Mouse (Mus musculus): ENCODE measurements at regions not wholly inside any gene's neighbourhood (a gene's known extent, or its start where the extent isn't known, plus 50 kb on each side); places are given as distances from the start of the nearest gene placed in this dataset.

DNA sequence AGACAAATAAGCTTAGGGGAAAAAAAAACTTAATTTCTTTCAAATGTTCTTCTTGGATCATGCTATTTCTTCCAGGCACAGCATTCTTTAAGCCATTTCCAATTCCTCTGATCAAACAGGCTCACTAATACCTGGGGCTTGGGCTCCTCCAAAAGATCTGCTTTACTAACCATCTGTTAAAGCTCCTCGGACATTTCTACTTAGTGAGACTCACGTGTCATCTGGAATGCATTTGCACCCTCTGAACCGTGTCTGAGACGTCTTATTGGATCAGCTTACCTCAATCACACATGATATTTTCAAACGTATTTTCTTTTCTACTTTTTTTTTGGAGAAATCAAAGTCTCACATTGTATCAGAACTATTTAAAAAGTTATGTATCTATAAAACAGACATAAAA, 132.4 kb downstream of the Npr3 start:
- Histone ChIP-seq H3K27ac (no peak overlapping the region), H3K36me3 (no peaks in the 10 kb centered on the region), H3K4me3 (no peak overlapping the region), H3K9ac (no peak overlapping the region), H3K4me2 (replicated peaks) (no peak overlapping the region), H3K27me3 (no peaks in the 10 kb centered on the region), H3K4me1 (peaks cover 4% of the 10 kb centered on the region; the same call in 1 of the 2 replicates), H3K9me3 (no peaks in the 10 kb centered on the region)
- WGBS, result 13% methylated on average over 5 of the region's 5 CpGs
- no peak for ATAC-seq (ENCODE audit: insufficient number of reproducible peaks, insufficient read depth, low FRiP score, low TSS enrichment)

DNA sequence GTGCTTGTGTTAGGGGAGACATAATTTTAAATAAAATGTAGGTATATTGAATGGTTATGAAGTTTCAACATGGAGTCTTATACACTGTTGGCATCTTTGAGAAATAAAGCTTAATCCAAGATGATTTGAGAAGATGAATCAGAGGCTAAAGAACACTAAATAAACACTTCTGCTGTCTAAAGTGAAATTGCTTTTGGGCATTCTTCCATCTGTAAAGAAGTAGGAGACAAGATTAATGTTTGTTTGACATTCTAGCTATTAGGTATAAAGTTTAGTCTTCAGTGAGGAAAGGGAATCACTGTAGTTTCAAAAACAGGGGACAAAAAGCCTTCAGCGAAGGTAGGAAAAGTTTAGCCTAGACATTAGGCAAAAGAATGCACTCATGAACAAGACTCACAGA, 136.5 kb downstream of the Npr3 start:
- WGBS, result 90% methylated on average over 1 of the region's 1 CpGs
- Histone ChIP-seq H3K27ac (no peak overlapping the region), H3K9me3 (no peaks in the 10 kb centered on the region), H3K9ac (no peak overlapping the region), H3K36me3 (no peaks in the 10 kb centered on the region), H3K4me3 (no peak overlapping the region), H3K4me2 (replicated peaks) (no peak overlapping the region), H3K4me1 (peaks cover 4% of the 10 kb centered on the region; the same call in 1 of the 2 replicates), H3K27me3 (no peaks in the 10 kb centered on the region)
- ATAC-seq (ENCODE audit: insufficient number of reproducible peaks, insufficient read depth, low FRiP score, low TSS enrichment), result no peak

DNA sequence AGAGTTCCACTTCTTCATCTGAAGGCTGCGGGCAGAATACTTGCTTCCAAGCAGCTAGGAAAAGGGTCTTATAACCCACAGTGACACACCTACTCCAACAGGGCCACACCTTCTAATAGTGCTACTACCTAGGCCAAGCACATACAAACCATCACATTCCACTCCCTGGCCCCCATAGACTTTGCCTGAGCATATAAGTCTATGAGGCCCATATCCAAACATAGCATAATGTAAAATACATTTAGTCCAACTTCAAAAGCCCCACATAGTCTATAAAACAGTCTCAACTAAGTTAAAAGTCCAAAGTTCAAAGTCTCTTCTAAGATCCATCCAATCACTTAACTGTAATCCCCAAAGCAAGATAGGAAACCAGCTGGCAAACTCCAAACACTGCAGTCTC, 149.1 kb downstream of the Npr3 start:
- H3K4me1 ChIP-seq, result no peaks in the 10 kb centered on the region
- H3K4me3 ChIP-seq, result no peak overlapping the region
- no peak overlapping the region for H3K9ac ChIP-seq
- ATAC-seq (ENCODE audit: insufficient number of reproducible peaks, insufficient read depth, low FRiP score, low TSS enrichment), result no peak
- no peak overlapping the region for H3K27ac ChIP-seq
- H3K27me3 ChIP-seq, result no peaks in the 10 kb centered on the region
- no peaks in the 10 kb centered on the region for H3K36me3 ChIP-seq
- H3K4me2 ChIP-seq (replicated peaks), result no peak overlapping the region
- WGBS, result 84% methylated on average over 1 of the region's 1 CpGs
- no peaks in the 10 kb centered on the region for H3K9me3 ChIP-seq

DNA sequence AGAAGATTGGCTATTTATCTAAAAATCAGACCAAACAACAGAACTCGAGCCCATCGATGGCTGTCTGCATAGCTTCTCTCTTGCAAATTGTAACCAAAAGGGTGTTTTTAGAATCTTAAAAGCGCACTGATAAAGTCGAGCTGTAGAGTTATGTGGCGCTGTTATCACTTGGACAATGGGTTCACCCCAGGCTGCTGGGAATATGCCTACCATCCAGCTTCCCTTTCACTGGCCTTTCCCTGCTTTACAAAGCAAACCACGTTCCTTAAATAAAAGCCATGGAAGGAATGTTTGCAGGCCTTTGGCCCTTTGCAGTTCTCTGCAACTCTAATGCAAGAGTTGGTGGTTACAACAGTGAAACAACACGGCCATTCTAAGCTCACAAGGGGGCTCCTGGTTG, 150.3 kb downstream of the Npr3 start:
- H3K27ac ChIP-seq, result no peak overlapping the region
- H3K4me2 ChIP-seq (replicated peaks), result no peak overlapping the region
- H3K36me3 ChIP-seq, result no peaks in the 10 kb centered on the region
- H3K27me3 ChIP-seq, result no peaks in the 10 kb centered on the region
- no peak for ATAC-seq (ENCODE audit: insufficient number of reproducible peaks, insufficient read depth, low FRiP score, low TSS enrichment)
- H3K9ac ChIP-seq, result no peak overlapping the region
- H3K4me1 ChIP-seq, result no peaks in the 10 kb centered on the region
- WGBS, result 79% methylated on average over 7 of the region's 7 CpGs
- H3K9me3 ChIP-seq, result no peaks in the 10 kb centered on the region
- H3K4me3 ChIP-seq, result no peak overlapping the region

DNA sequence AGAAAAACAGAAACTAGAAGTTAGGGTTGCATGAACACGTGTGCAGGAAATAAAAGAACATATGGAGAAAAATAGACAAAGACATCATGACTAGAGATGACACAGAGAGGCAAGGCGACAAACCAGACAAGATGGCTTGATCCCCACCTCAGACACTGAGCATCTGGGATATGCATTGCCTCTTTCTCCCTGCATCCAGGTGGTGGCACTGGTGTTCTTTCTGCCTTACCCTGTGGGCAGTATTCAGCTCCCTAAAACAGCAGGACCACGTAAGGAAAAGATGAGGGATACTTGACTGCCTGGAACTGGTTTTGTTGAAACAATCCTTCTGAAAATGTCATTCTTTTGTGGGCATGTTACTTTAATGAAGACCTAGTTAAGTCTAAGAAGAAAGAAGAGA, 153.9 kb downstream of the Npr3 start:
- Histone ChIP-seq H3K4me2 (replicated peaks) (no peak overlapping the region), H3K36me3 (no peaks in the 10 kb centered on the region), H3K27me3 (no peaks in the 10 kb centered on the region), H3K27ac (no peak overlapping the region), H3K4me3 (no peak overlapping the region), H3K9me3 (no peaks in the 10 kb centered on the region), H3K4me1 (no peaks in the 10 kb centered on the region), H3K9ac (no peak overlapping the region)
- ATAC-seq (ENCODE audit: insufficient number of reproducible peaks, insufficient read depth, low FRiP score, low TSS enrichment), result no peak
- 17% methylated on average over 3 of the region's 3 CpGs for WGBS

DNA sequence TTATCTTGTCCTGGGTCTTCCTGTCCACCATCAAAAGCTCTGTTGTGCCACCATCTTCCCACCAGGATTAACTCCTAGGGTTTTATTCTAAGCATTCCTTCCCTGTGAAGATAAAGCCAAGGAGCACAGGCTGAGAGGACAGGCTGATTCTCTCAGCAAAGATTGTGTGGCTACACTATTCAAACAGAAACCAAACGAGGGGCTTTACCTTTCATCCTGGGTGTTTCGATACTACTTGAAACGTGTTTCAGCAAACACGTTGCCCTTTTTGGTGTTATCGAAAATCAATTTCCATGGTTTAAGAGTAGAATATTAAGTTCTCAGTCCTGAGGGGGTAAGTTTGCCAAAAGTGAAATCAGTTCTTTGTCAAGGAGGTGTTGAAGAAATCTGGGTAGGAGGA, 156.2 kb downstream of the Npr3 start:
- WGBS, result 63% methylated on average over 5 of the region's 5 CpGs
- H3K36me3 ChIP-seq, result no peaks in the 10 kb centered on the region
- no peaks in the 10 kb centered on the region for H3K4me1 ChIP-seq
- no peaks in the 10 kb centered on the region for H3K9me3 ChIP-seq
- H3K4me3 ChIP-seq, result no peak overlapping the region
- H3K27me3 ChIP-seq, result no peaks in the 10 kb centered on the region
- H3K27ac ChIP-seq, result no peak overlapping the region
- no peak overlapping the region for H3K9ac ChIP-seq
- no peak for ATAC-seq (ENCODE audit: insufficient number of reproducible peaks, insufficient read depth, low FRiP score, low TSS enrichment)
- H3K4me2 ChIP-seq (replicated peaks), result no peak overlapping the region

DNA sequence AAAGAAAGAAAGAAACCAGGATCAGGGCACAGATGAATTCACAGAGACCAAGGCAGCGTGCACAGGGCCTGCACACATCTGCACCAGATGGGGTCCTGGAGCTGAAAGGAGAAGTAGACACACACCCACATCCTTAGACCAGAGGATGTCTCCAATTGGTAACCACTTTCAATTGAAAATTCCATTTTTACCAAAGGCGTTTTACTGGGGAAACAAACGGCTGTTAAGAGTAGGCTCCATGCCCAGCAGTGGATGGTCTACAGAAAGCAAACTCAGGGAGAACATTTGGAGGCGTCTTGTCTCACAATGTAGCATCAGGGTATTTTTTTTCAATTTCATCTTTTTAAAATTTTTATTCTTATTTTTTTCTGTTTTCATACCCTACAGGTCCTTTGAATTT, 157.6 kb downstream of the Npr3 start:
- no peaks in the 10 kb centered on the region for H3K36me3 ChIP-seq
- no peak for ATAC-seq (ENCODE audit: insufficient number of reproducible peaks, insufficient read depth, low FRiP score, low TSS enrichment)
- H3K4me3 ChIP-seq, result no peak overlapping the region
- no peak overlapping the region for H3K9ac ChIP-seq
- no peaks in the 10 kb centered on the region for H3K9me3 ChIP-seq
- H3K27ac ChIP-seq, result no peak overlapping the region
- H3K4me2 ChIP-seq (replicated peaks), result no peak overlapping the region
- H3K4me1 ChIP-seq, result no peaks in the 10 kb centered on the region
- WGBS, result 81% methylated on average over 4 of the region's 4 CpGs
- no peaks in the 10 kb centered on the region for H3K27me3 ChIP-seq

DNA sequence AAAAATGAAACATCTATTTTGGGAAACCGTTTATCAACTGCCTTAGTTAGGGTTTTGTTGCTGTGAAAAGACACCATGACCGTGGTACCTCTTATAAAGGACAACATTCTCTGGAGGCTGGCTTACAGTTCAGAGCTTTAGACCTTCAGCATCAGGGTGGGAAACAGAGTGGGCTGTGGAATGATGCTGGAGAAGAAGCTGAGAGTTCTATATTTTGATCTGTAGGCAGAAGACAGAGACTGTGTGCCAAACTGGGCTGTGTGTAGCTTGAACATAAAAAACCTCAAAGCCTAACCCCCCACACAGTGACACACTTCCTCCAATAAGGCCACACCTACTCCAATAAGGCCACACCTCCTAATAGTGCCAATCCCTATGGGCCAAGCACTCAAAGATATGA, 158.8 kb downstream of the Npr3 start:
- H3K9ac ChIP-seq, result no peak overlapping the region
- H3K36me3 ChIP-seq, result no peaks in the 10 kb centered on the region
- no peak for ATAC-seq (ENCODE audit: insufficient number of reproducible peaks, insufficient read depth, low FRiP score, low TSS enrichment)
- no peak overlapping the region for H3K27ac ChIP-seq
- no peaks in the 10 kb centered on the region for H3K27me3 ChIP-seq
- H3K9me3 ChIP-seq, result no peaks in the 10 kb centered on the region
- WGBS, result 88% methylated on average over 2 of the region's 2 CpGs
- no peaks in the 10 kb centered on the region for H3K4me1 ChIP-seq
- no peak overlapping the region for H3K4me2 ChIP-seq (replicated peaks)
- no peak overlapping the region for H3K4me3 ChIP-seq

DNA sequence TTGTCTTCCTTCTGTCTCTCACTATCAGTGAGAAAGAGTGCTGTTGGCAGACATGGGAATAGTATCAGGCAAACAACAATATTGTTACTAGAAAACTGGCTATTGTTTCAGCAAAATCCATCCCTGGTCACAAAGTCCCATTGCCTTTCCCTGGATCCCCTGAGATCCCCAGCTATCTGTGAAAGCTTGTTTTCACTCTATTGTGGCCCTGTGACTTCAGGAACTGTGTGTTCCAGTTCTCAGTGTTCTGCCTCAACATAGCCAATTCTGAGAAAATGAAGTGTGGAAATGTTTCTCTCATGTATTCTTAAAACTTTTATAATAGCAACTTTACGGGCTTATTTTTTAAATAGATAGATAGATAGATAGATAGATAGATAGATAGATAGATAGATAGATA, 160.3 kb downstream of the Npr3 start:
- peaks cover 8% of the 10 kb centered on the region for H3K4me1 ChIP-seq
- no peak overlapping the region for H3K4me2 ChIP-seq (replicated peaks)
- H3K27ac ChIP-seq, result no peak overlapping the region
- no peaks in the 10 kb centered on the region for H3K27me3 ChIP-seq
- WGBS, result 88% methylated on average over 1 of the region's 1 CpGs
- H3K9ac ChIP-seq, result no peak overlapping the region
- H3K4me3 ChIP-seq, result no peak overlapping the region
- no peaks in the 10 kb centered on the region for H3K36me3 ChIP-seq
- no peak for ATAC-seq (ENCODE audit: insufficient number of reproducible peaks, insufficient read depth, low FRiP score, low TSS enrichment)
- no peaks in the 10 kb centered on the region for H3K9me3 ChIP-seq

DNA sequence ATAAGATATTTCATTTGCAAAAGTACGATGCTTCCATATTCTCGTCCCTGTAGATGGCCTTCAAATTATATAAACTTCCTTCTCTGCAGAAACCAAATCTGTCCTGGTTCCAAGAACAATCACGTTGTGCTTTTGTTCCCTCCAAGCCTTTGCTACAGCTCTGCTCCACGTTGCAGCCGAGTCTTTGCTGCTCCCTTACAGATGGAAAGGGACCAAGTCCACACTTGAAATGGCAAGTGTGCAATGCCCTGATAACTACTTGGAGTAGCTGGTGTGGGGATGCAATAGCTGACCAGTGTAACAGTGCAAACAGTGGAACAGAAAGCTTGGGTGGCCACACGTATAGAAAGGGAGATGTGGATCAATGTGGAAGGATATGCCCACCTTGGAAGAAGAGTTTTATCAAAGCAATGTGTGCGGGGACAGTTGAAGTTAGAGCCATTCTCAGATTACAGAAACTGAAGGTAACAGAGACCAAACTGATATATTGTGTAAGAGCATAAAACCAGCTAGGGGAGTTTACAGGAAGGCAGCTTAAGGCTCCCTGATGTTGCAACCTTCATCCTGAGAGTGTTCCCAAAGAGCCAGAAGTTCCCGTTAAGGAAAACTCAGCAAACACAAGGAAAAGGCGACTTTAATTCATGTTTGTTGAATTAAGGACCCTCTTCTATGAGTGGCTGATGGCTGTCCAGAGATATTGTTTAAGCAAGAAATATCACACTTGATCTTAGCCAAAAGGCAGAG, 161.3 kb downstream of the Npr3 start:
- WGBS, result 84% methylated on average over 9 of the region's 9 CpGs
- peaks cover 10% of the 10 kb centered on the region for H3K4me1 ChIP-seq
- H3K27me3 ChIP-seq, result no peaks in the 10 kb centered on the region
- no peak overlapping the region for H3K4me3 ChIP-seq
- H3K27ac ChIP-seq, result no peak overlapping the region
- H3K9me3 ChIP-seq, result no peaks in the 10 kb centered on the region
- no peaks in the 10 kb centered on the region for H3K36me3 ChIP-seq
- no peak overlapping the region for H3K4me2 ChIP-seq (replicated peaks)
- no peak overlapping the region for H3K9ac ChIP-seq
- ATAC-seq (ENCODE audit: insufficient number of reproducible peaks, insufficient read depth, low FRiP score, low TSS enrichment), result no peak

DNA sequence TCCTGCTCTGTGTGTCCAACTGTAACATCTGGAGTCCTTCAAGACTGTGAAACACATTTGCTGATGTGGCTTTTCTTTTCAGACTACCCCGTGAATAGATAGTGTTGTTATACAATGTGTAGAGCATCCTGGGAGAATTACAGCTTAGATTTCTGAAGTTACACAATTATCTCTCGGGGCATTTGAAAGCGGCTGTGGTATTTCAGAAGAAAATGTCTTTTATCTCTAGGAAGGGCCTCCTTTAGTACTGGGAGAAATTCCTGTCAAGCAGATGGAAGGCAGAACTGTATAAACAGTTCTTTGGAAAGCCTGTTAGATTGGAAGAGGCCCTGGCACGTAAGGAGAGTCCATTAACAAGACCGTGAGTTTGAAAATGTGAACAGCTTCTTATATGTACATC, 162.2 kb downstream of the Npr3 start:
- Histone ChIP-seq H3K9ac (no peak overlapping the region), H3K27ac (no peak overlapping the region), H3K9me3 (no peaks in the 10 kb centered on the region), H3K4me1 (peaks cover 10% of the 10 kb centered on the region), H3K36me3 (no peaks in the 10 kb centered on the region), H3K4me3 (no peak overlapping the region), H3K27me3 (0 out of 2 replicates have a peak, but pooled peaks cover 1% of the 10 kb centered on the region), H3K4me2 (replicated peaks) (no peak overlapping the region)
- no peak for ATAC-seq (ENCODE audit: insufficient number of reproducible peaks, insufficient read depth, low FRiP score, low TSS enrichment)
- 19% methylated on average over 5 of the region's 5 CpGs for WGBS

DNA sequence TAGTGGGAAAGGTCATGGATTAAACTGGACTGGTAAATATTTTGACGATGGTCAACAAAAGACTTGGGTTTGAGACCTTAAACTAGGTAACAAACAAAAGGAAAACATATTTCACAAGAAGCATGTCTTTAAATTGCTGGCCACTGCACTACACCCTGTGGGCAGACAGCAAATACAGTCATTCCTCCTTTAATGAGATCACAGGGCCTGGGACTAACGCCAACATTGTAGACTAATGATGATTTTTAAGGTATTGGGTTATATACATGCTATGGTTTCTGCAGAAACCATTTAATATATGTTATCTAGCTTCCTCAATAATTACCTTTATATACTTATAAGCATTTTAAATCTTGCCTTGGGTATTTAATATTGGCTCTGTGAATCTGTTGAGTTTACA, 162.8 kb downstream of the Npr3 start:
- Histone ChIP-seq H3K4me2 (replicated peaks) (no peak overlapping the region), H3K9me3 (no peaks in the 10 kb centered on the region), H3K4me1 (peaks cover 10% of the 10 kb centered on the region), H3K9ac (no peak overlapping the region), H3K36me3 (no peaks in the 10 kb centered on the region), H3K27ac (no peak overlapping the region), H3K4me3 (no peak overlapping the region), H3K27me3 (0 out of 2 replicates have a peak, but pooled peaks cover 4% of the 10 kb centered on the region)
- WGBS, result 74% methylated on average over 2 of the region's 2 CpGs
- no peak for ATAC-seq (ENCODE audit: insufficient number of reproducible peaks, insufficient read depth, low FRiP score, low TSS enrichment)
